Mouse (Mus musculus): ENCODE data around the gene Tcte2.
"Not testable (repeated sequence)": the region's sequence is repeated elsewhere in the genome, so short reads cannot be mapped to it uniquely, and the experiment has no call there.

The Tcte2 gene

DNA sequence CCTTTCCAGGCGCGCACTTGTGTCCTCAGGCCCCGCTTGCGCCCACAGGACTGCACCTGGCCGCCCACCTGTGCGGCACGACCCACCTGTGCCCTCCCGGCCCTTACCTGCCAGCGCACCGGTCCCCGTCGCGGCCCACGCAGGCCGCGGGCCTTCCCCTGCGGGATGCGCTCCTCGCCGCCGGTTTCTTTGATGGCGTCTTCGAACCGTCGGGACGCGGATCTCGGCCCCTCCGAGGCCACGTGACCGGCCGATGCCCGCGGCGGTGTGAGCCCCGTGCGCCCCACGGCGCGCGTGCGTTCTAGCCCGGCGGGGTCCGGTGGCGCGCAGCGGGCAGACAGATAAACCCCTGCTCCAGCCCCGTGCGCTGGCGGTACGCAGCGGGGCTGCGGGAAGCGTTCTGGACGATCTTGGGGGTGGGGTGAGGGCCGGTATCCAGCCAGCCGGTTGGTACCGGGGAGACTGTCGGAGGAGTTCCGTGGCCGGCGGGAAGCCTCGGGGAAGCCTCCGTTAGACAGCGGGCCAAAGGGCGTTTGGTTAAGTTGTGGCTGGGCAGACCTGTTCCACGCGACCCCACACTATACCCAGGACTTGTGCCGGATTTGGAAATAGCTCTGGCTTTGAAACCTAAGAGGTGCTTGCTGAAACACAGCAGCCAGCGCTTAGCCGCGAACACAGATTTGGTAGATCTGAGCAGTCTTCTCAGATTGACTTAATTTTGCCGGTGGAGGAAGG is at the start of gene Tcte2:
TSS of gene Tcte2 (minus strand) at position 647 of the 735 bp plus-strand sequence.
- no peak for DNase-seq (ENCODE audit: low spot score)

- DNase-seq (ENCODE audit: low spot score) = no peak
These were observed 44.4 kb upstream of the Tcte2 start for GRCm38 (mm10) chr17:13806016-13806415.

- peak; percentile 7 for DNase-seq (ENCODE audit: low spot score)
These were observed 41.3 kb upstream of the Tcte2 start for GRCm38 (mm10) chr17:13802836-13803408.

- DNase-seq (ENCODE audit: low spot score) = no peak
These were observed 36.1 kb upstream of the Tcte2 start for GRCm38 (mm10) chr17:13797691-13798090.

DNA sequence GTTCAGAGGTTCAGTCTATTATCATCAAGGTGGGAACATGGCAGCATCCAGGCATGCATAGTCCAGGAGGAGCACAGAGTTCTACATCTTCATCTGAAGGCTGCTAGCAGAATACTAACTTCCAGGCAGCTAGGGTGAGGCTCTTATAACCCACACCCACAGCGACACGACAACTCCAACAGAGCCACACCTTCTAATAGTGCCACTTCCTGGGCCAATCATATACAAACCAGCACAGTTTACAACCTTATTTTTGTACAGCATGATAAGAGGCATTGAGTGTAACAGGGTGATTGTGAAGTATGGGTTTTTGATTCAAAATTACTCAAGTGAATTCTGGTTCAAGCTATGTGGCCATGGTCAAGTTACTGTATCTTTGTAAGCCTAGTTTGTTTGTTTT is 28.4 kb upstream of the Tcte2 start:
- DNase-seq (ENCODE audit: low spot score) = not testable (repeated sequence)

GRCm38 (mm10) chr17:13783469-13783868 is 21.8 kb upstream of the Tcte2 start:
- no peak for DNase-seq (ENCODE audit: low spot score)

DNA sequence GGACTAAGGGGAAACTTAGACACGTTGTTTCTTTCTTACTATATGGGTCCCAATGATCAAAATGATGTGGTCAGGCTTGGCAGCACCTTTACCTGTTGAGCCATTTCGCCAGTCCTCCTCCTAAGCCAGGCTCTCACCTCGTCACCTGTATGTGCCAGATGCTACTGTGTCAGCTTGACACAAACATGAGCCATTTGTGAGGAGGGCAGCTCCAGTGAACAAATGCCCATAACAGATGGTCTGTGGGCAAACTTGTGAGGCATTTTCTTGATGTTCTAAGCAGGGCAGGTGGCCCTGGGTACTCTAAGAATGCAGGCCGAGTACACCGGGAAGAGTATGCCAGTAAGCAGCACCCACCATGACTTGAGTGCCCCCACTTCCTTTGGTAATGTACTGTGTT is 20.3 kb upstream of the Tcte2 start:
- no peak for DNase-seq (ENCODE audit: low spot score)

- DNase-seq (ENCODE audit: low spot score) = peak; percentile 59
These were observed 17.2 kb upstream of the Tcte2 start for GRCm38 (mm10) chr17:13778865-13779264.

DNA sequence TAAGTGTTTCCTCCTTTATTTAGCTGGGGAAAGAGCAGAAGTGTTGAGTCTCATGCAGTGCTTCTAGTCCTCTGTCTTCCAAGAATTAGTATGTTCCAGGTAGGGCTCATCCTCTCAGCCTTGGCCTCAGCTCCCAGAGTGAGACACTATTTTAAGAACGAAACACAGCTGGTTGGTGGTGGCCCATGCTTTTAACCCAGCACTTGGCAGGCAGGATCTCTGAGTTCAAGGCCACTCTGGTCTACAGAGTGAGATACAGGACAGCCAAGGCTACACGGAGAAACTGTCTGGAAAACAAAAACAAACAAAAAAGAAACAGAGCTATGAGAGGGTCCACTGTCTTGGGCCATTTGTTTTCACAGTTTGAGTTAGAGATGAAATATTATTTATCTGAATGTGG is 16.1 kb upstream of the Tcte2 start:
- DNase-seq (ENCODE audit: low spot score) = no peak

DNA sequence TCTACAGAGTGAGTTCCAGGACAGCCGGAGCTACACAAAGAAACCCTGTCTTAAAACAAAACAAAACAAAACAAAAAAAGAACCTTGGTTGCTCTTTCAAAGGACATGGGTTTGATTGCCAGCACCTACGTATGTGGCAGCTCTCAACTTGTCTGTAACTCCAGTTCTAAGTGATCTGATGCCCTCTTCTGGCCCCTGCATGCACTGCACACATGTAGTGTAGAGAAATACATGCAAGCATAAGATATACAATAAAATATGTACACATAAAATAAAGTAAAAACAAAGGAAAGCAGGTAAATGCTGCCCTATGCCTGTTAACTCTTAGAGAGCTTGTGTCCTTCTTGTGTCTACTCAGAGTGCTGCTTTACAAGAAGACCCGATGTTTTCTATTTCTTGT is 7.6 kb upstream of the Tcte2 start:
- DNase-seq (ENCODE audit: low spot score) = no peak

DNA sequence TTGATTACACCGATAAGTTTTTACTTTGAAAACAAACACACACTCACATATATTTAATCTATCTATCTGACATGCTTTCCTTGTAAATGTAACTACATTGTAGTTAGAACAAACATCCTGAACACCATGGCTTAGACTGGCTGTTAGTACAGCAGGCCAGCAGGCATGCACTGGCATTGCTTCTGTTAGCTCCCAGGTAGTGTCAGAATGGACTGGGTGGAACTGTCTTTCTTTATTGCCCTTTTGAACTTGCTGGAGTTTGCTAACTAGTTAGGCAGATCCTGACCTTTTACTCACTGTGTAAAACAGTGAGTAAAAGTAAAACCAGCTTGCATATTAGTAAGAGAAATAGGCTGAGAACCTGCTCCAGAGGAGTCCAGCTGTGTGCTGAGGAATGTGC is 6.9 kb upstream of the Tcte2 start:
- DNase-seq (ENCODE audit: low spot score) = no peak

GRCm38 (mm10) chr17:13764911-13765310 is 3.3 kb upstream of the Tcte2 start:
- DNase-seq (ENCODE audit: low spot score) = not testable (repeated sequence)

GRCm38 (mm10) chr17:13763819-13764218 is 2.2 kb upstream of the Tcte2 start:
- no peak for DNase-seq (ENCODE audit: low spot score)

DNA sequence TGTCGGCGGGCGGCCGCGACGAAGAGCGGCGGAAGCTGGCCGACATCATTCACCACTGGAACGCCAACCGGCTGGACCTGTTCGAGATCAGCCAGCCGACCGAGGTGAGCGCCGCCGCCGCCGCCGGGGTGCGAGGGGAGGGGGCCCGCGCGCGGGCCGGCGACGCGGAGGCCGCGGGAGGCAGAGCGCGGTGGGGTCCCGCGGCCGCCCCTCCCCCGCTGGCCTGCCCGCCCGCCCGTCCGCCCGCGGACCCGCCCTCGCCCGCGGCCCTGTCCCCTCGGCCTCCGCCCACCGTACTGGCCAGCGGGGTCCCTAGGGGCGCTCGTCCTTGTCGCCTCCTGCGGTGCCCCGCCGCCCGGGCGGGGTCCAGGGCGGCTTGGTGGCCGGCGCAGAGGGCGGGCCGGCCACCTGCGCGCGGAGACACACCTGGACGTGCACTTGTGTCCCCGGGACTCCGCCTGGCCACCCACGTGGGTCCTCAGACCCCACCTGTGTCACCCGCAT is 898 bp downstream of the Tcte2 start:
- DNase-seq (ENCODE audit: low spot score) = no peak

- DNase-seq (ENCODE audit: low spot score) = peak; percentile 82
These were observed 1.6 kb downstream of the Tcte2 start, which contains the start of gene Afdn for GRCm38 (mm10) chr17:13759853-13760627. Gene Afdn (plus strand): TSS chr17:13760539.

DNA sequence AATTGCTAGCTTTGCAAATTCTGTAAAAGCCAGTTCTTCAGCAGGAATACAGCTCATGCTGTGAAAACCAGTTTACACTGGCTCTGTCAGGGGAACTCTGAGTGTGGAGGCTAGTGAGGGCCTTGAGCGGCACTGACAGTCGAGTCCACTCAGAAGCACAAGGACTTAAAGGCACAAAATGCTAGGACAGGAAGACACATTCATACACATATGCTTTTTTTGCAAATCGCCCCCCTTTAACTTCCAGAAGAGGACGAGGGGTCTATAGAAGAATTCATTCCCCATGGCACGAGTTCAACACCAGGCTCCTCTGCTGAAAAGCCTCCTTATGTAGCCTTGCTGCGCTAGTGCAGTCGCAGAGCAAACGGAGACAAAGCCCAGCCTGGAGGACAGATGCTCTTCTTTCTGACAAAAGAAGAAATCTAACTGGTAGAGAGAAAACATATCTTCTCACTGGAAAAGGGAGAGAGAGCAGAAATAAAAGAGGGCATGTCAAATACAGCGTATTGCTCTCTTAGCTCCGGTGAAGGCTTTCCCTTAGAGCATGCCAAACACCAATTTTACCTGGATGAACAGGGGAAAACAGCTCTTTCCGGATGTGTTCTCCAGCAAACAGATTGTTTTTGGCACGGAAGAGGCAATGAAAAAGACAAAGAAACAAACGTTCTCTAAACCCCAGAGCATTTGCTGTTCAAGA is 2.3 kb downstream of the Tcte2 start:
- no peak for DNase-seq (ENCODE audit: low spot score)

- DNase-seq (ENCODE audit: low spot score) = no peak
These were observed 3.0 kb downstream of the Tcte2 start for GRCm38 (mm10) chr17:13758586-13758985.

DNA sequence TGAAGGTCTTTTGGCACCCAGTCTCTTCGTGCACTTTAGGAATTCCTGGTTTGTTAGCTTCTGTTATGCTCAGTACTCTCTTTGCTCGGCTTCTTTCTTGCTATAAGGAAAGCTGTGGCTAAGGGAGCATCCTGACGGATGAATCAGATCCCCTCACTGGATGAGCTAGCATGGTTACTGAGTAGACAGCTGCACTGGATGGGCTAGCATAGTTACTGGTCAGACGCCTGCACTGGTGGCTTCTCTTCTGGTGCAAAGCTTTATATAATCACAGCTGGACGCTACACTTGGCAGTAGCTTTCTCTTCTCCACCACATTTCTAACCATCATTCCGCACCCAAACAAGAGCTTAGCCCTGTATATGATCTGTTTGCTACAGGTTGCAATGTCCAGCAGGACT is 6.7 kb downstream of the Tcte2 start:
- no peak for DNase-seq (ENCODE audit: low spot score)

GRCm38 (mm10) chr17:13753918-13754317 is 7.7 kb downstream of the Tcte2 start:
- no peak for DNase-seq (ENCODE audit: low spot score)

GRCm38 (mm10) chr17:13749027-13749426 is 12.6 kb downstream of the Tcte2 start:
- DNase-seq (ENCODE audit: low spot score) = no peak

GRCm38 (mm10) chr17:13747681-13748080 is 13.9 kb downstream of the Tcte2 start:
- no peak for DNase-seq (ENCODE audit: low spot score)

- no peak for DNase-seq (ENCODE audit: low spot score)
These were observed 15.3 kb downstream of the Tcte2 start for GRCm38 (mm10) chr17:13746330-13746729.

Measured in lung, postnatal 25 days (tissue).